Mouse (Mus musculus) lung, postnatal 0 days (tissue): Measurements from ENCODE around the gene Pgap1. TPM values are rescaled to one million over a fixed set of nuclear protein-coding genes. Genes with fewer than 3 reads are reported as not detected.

Source experiments
- ATAC-seq: fragments of 200-750 bp; cut with Nextera tagmentation; 2 replicates; pipeline ENCODE4 v1.8.0; 2017; ENCODE audit warnings: moderate library complexity
- DNase-seq: peaks from one replicate; pipeline ENCODE4 v3.0.0-alpha.2; 2016; ENCODE audit warnings: low spot score
- H3K27ac ChIP-seq: fragments of 300-500 bp; sonication (generic); 2 replicates; pipeline ENCODE4 v1.5.1; 2014; ENCODE audit warnings: antibody characterized with exemption, mild to moderate bottlenecking, low read length, mixed read lengths
- H3K27me3 ChIP-seq: fragments of 300-500 bp; sonication (generic); replicated peaks from 2 replicates; pipeline ENCODE4 v1.6.1; 2014; ENCODE audit warnings: low read length, mixed read lengths; ENCODE audit not compliant: insufficient read depth
- H3K36me3 ChIP-seq: fragments of 300-500 bp; sonication (generic); 2 replicates; pipeline ENCODE4 v1.6.1; 2014; ENCODE audit warnings: low read length, mixed read lengths; ENCODE audit not compliant: insufficient read depth
- H3K4me1 ChIP-seq: fragments of 300-500 bp; sonication (generic); 2 replicates; pipeline ENCODE4 v1.6.1; 2014; ENCODE audit warnings: antibody characterized with exemption, low read depth, low read length, mixed read lengths; ENCODE audit not compliant: insufficient read depth
- H3K4me2 ChIP-seq: fragments of 300-500 bp; sonication (generic); replicated peaks from 2 replicates; pipeline ENCODE4 v1.6.1; 2014; ENCODE audit warnings: low read depth, mild to moderate bottlenecking, low read length, moderate library complexity, mixed read lengths
- H3K4me3 ChIP-seq: fragments of 300-500 bp; sonication (generic); 2 replicates; pipeline ENCODE4 v1.5.1; 2014; ENCODE audit warnings: low read depth, low read length
- H3K9ac ChIP-seq: fragments of 300-500 bp; sonication (generic); replicated peaks from 2 replicates; pipeline ENCODE4 v1.6.1; 2014; ENCODE audit warnings: low read depth, mild to moderate bottlenecking
- H3K9me3 ChIP-seq: fragments of 300-500 bp; sonication (generic); 2 replicates; pipeline ENCODE4 v1.6.1; 2016; ENCODE audit warnings: low read length, mixed read lengths
- CTCF ChIP-seq: IDR thresholded peaks from 2 replicates; pipeline ENCODE4 v1.5.1; 2016; ENCODE audit warnings: antibody characterized with exemption, mild to moderate bottlenecking
- EP300 ChIP-seq: IDR thresholded peaks from 2 replicates; pipeline ENCODE4 v1.6.1; 2016; ENCODE audit warnings: antibody characterized with exemption, mild to moderate bottlenecking, control low read depth
- WGBS: fragments of 180-500 bp; shearing (Covaris S2); extraction: QIAGEN DNeasy Blood & Tissue Kit; methylation state at CpG from one replicate; pipeline ENCODE4 v1.1.7; 2014; 5-methylcytosine and 5-hydroxymethylcytosine counted together
- polyA plus RNA-seq: library from polyadenylated mRNA; unstranded; fragments of >200 nt; fragmentation: Nextera tagmentation; extraction: Ambion mirVana; gene quantifications from 2 replicates; pipeline ENCODE4 v1.2.1, GENCODE M21; 2015

The Pgap1 gene
- polyA plus RNA-seq, 1 experiment from 2014 or later: 2.0 TPM

- DNase-seq: peak; percentile 11
- H3K36me3 ChIP-seq: no peaks in the 10 kb centered on the region
- no peaks in the 10 kb centered on the region for H3K27me3 ChIP-seq
- ATAC-seq: no peak
- WGBS: 82% methylated on average over 6 of the region's 6 CpGs
- H3K9me3 ChIP-seq: no peaks in the 10 kb centered on the region
- no peak overlapping the region for H3K4me2 ChIP-seq
- H3K27ac ChIP-seq: no peak overlapping the region
- H3K9ac ChIP-seq: no peak overlapping the region
- TF ChIP-seq EP300: no peak
- TF ChIP-seq CTCF: no peak
- no peak overlapping the region for H3K4me3 ChIP-seq
- H3K4me1 ChIP-seq: no peaks in the 10 kb centered on the region
Observed at GRCm38 (mm10) chr1:54563923-54564322, 6.4 kb upstream of the Pgap1 start.

DNA sequence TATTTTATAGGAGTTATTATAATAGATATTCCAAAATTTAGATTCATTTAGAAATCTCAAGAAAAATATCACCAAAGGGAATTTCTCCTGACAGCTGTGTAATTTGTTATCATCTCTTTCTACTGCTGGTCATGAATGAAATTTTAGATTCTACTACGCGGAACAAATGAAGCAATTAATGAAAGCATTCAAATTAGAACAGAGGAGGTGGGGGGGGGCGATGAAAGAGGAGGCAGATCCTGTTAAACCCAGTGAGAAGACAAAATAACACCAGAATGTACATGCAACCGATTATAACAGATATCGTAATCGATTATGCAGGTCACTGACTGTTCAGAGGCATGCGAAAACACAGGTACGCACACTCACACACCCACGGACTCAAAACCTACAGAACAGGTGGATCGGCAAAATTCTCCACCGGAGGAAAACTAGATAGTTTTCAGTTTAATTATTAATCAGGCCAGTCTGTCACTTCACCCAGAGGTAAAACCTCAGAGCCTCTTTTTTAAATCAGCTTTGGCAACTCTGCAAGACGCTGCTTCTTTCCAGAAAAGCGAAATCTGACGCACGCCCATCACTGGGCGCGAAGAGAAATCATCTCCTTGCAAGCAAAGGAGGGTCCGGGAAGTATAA is 780 bp downstream of the Pgap1 start:
- H3K9me3 ChIP-seq: no peaks in the 10 kb centered on the region
- ATAC-seq: no peak
- H3K4me1 ChIP-seq: no peaks in the 10 kb centered on the region; the same call in 1 of the 2 replicates
- no peaks in the 10 kb centered on the region for H3K27me3 ChIP-seq
- peak overlapping the region; percentile 64 for H3K4me3 ChIP-seq
- peak; percentile 11 for DNase-seq
- 2% methylated on average over 18 of the region's 18 CpGs for WGBS
- TF ChIP-seq EP300: no peak
- no peak for TF ChIP-seq CTCF
- H3K4me2 ChIP-seq: peak overlapping the region; percentile 98
- peak overlapping the region; percentile 62 for H3K9ac ChIP-seq
- no peak overlapping the region for H3K27ac ChIP-seq
- H3K36me3 ChIP-seq: no peaks in the 10 kb centered on the region

- H3K4me2 ChIP-seq: no peak overlapping the region
- H3K27ac ChIP-seq: no peak overlapping the region
- no peaks in the 10 kb centered on the region; the same call in 1 of the 2 replicates for H3K4me1 ChIP-seq
- H3K9ac ChIP-seq: no peak overlapping the region
- H3K36me3 ChIP-seq: no peaks in the 10 kb centered on the region
- H3K4me3 ChIP-seq: no peak overlapping the region
- no peaks in the 10 kb centered on the region for H3K27me3 ChIP-seq
- DNase-seq (no peak), ATAC-seq (no peak)
- peak; percentile 27; the same call in 1 of the 2 replicates for TF ChIP-seq CTCF
- no peak for TF ChIP-seq EP300
- WGBS: 54% methylated on average over 4 of the region's 4 CpGs
- H3K9me3 ChIP-seq: no peaks in the 10 kb centered on the region
Observed at GRCm38 (mm10) chr1:54555364-54556140, 1.9 kb downstream of the Pgap1 start.

GRCm38 (mm10) chr1:54552621-54553020 is 4.9 kb downstream of the Pgap1 start:
- no peak overlapping the region for H3K4me3 ChIP-seq

GRCm38 (mm10) chr1:54545200-54545599 is 12.3 kb downstream of the Pgap1 start:
- no peaks in the 10 kb centered on the region for H3K36me3 ChIP-seq
- no peak overlapping the region for H3K4me3 ChIP-seq
- 92% methylated on average over 9 of the region's 9 CpGs for WGBS
- ATAC-seq (no peak), DNase-seq (no peak)
- no peaks in the 10 kb centered on the region for H3K4me1 ChIP-seq
- TF ChIP-seq EP300: no peak
- no peak for TF ChIP-seq CTCF
- no peak overlapping the region for H3K27ac ChIP-seq
- no peaks in the 10 kb centered on the region for H3K9me3 ChIP-seq
- H3K9ac ChIP-seq: no peak overlapping the region
- no peaks in the 10 kb centered on the region for H3K27me3 ChIP-seq
- no peak overlapping the region for H3K4me2 ChIP-seq

More at GRCm38 (mm10) chr1:54552621-54553020, 4.9 kb downstream of the Pgap1 start:
- no peak overlapping the region for H3K4me2 ChIP-seq
- no peak overlapping the region for H3K27ac ChIP-seq
- ATAC-seq: no peak
- TF ChIP-seq EP300: no peak
- TF ChIP-seq CTCF: no peak
- H3K36me3 ChIP-seq: no peaks in the 10 kb centered on the region
- WGBS: 78% methylated on average over 2 of the region's 2 CpGs
- H3K4me1 ChIP-seq: no peaks in the 10 kb centered on the region; the same call in 1 of the 2 replicates
- no peak for DNase-seq
- H3K9ac ChIP-seq: no peak overlapping the region
- no peaks in the 10 kb centered on the region for H3K27me3 ChIP-seq
- no peaks in the 10 kb centered on the region for H3K9me3 ChIP-seq

DNA sequence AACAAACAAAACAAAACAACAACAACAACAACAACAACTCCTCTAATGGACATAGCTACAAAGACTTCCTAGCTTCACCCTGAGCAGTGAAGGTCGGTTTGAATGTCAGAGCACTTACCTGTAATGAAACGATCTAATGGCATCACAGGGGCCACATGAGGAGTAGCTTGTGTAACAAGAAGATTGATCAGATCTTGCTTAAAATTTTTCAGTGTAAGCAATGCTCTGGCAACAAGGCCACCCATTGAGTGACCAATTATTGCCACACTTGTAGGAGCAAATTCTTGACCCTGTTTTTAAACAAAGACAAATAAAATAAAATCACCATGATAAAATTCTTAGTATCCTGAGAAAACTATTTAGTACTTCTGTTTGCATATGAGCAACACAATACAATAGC is 14.6 kb downstream of the Pgap1 start:
- Histone ChIP-seq H3K4me1 (no peaks in the 10 kb centered on the region), H3K9ac (no peak overlapping the region), H3K36me3 (no peaks in the 10 kb centered on the region), H3K27me3 (no peaks in the 10 kb centered on the region), H3K27ac (no peak overlapping the region), H3K9me3 (no peaks in the 10 kb centered on the region), H3K4me3 (no peak overlapping the region), H3K4me2 (no peak overlapping the region)
- no peak for ATAC-seq
- TF ChIP-seq CTCF: no peak
- no peak for TF ChIP-seq EP300
- no peak for DNase-seq
- 89% methylated on average over 2 of the region's 2 CpGs for WGBS
